Comparison of ENCODE assay signal across 10 mouse cellular contexts in genomic region chr13:51616417-51617044, GRCm38 (mm10). TPM values are rescaled to one million over a fixed set of nuclear protein-coding genes. Genes with fewer than 3 reads are reported as not detected.
DNase-seq lines count a peak whose midpoint lies in the region; ATAC-seq and TF ChIP-seq lines count a peak whose summit lies in the region.
"Had no signal": no experiment of that assay in that cellular context is flagged by ENCODE, and none has a peak within 500 bp of the region (broad histone marks: within the 10 kb centered on the region; RNA-seq: fewer than 3 reads in every experiment).

No protein-coding gene starts in this region.

- no peak for TF ChIP-seq POLR2A in cerebellum, adult 2 months (IDR thresholded peaks at IDR 0.05; ENCODE audit: borderline replicate concordance, insufficient read depth, low read length)
- TF ChIP-seq POLR2A in brain, embryonic 14.5 days (IDR thresholded peaks at IDR 0.05; ENCODE audit: borderline replicate concordance, extremely low read depth, insufficient read depth, insufficient read length, poor library complexity, severe bottlenecking): no peak

- no peaks in the 10 kb centered on the region for H3K27me3 ChIP-seq in cerebellum, adult 2 months (ENCODE audit: control insufficient read depth, insufficient read depth, low read length)
- no peaks in the 10 kb centered on the region for H3K27me3 ChIP-seq in hindbrain, postnatal 0 days (ENCODE audit: insufficient read depth, low read length)
- H3K27me3 ChIP-seq in midbrain, embryonic 16.5 days (ENCODE audit: control insufficient read depth, insufficient read depth, low read depth, low read length): no peaks in the 10 kb centered on the region
- H3K27me3 ChIP-seq: embryonic facial prominence, embryonic 12.5 days had no signal

- H3K36me3 ChIP-seq in hindbrain, postnatal 0 days (ENCODE audit: insufficient read depth, low read length): no peaks in the 10 kb centered on the region
- no peaks in the 10 kb centered on the region for H3K36me3 ChIP-seq in midbrain, embryonic 16.5 days (ENCODE audit: control insufficient read depth, insufficient read depth, low read length)
- H3K36me3 ChIP-seq: embryonic facial prominence, embryonic 12.5 days had no signal

- TF ChIP-seq CTCF in cerebellum, adult 2 months (IDR thresholded peaks at IDR 0.05; ENCODE audit: borderline replicate concordance, insufficient read depth, low read depth, low read length): no peak
- TF ChIP-seq CTCF in brain, embryonic 14.5 days (IDR thresholded peaks at IDR 0.05; ENCODE audit: borderline replicate concordance, extremely low read depth, insufficient read depth, insufficient read length): no peak
- TF ChIP-seq CTCF in hindbrain, postnatal 0 days (IDR thresholded peaks at IDR 0.05; ENCODE audit: low read depth): no peak

- no peak overlapping the region for H3K4me2 ChIP-seq in hindbrain, postnatal 0 days (ENCODE audit: low read depth, low read length)
- peak overlapping the region; percentile 19; the same call in 1 of the 2 replicates for H3K4me2 ChIP-seq in midbrain, embryonic 16.5 days (ENCODE audit: low read length)
- H3K4me2 ChIP-seq: embryonic facial prominence, embryonic 12.5 days had no signal

- H3K4me1 ChIP-seq in cerebellum, adult 2 months (ENCODE audit: control insufficient read depth, insufficient read depth, low read length): peaks cover 3% of the 10 kb centered on the region; the same call in 1 of the 2 replicates
- peaks cover 6% of the 10 kb centered on the region; the same call in 1 of the 2 replicates for H3K4me1 ChIP-seq in hindbrain, postnatal 0 days (ENCODE audit: insufficient read depth, low read length)
- peaks cover 8% of the 10 kb centered on the region; the same call in 1 of the 2 replicates for H3K4me1 ChIP-seq in midbrain, embryonic 16.5 days (ENCODE audit: control insufficient read depth, insufficient read depth, low read length)

- H3K9ac ChIP-seq in hindbrain, postnatal 0 days (replicated peaks; ENCODE audit: low read length): no peak overlapping the region
- H3K9ac ChIP-seq in midbrain, embryonic 16.5 days (ENCODE audit: low read depth, low read length): no peak overlapping the region
- H3K9ac ChIP-seq: embryonic facial prominence, embryonic 12.5 days had no signal

- peak; percentile 12 to 21 for DNase-seq in cerebellum, adult 2 months
- DNase-seq in brain, embryonic 14.5 days (ENCODE audit: low read depth): peak; percentile 91
- DNase-seq in hindbrain, postnatal 0 days (ENCODE audit: low spot score): peak; percentile 70
- DNase-seq in gastrocnemius, adult 18-20 months (ENCODE audit: low spot score): no peak
- no peak for DNase-seq in lung, postnatal 10 days
- no peak for DNase-seq in ovary, postnatal 10 days (ENCODE audit: low spot score)

- 14% methylated on average over 12 of the region's 12 CpGs for WGBS in cerebellum, adult 2 months
- 6% methylated on average over 12 of the region's 12 CpGs for WGBS in hindbrain, postnatal 0 days
- 8% methylated on average over 12 of the region's 12 CpGs for WGBS in midbrain, embryonic 16.5 days

- no peak overlapping the region for H3K4me3 ChIP-seq in cerebellum, adult 2 months (replicated peaks; ENCODE audit: insufficient read depth, low read depth, low read length)
- no peak overlapping the region for H3K4me3 ChIP-seq in hindbrain, postnatal 0 days (ENCODE audit: low read length)
- H3K4me3 ChIP-seq in midbrain, embryonic 16.5 days (ENCODE audit: low read depth, low read length): no peak overlapping the region
- H3K4me3 ChIP-seq: embryonic facial prominence, embryonic 12.5 days had no signal

- no peak overlapping the region for H3K27ac ChIP-seq in cerebellum, adult 2 months (ENCODE audit: insufficient read depth, low read length)
- H3K27ac ChIP-seq in hindbrain, postnatal 0 days: 0 out of 2 replicates have a peak overlapping the region, but pooled peaks have one; percentile 22
- H3K27ac ChIP-seq in midbrain, embryonic 16.5 days (ENCODE audit: low read length): peak overlapping the region; percentile 28; the same call in 1 of the 2 replicates
- H3K27ac ChIP-seq: embryonic facial prominence, embryonic 12.5 days had no signal

- ATAC-seq in cerebellum, adult (ENCODE audit: insufficient number of reproducible peaks, low FRiP score, low TSS enrichment): no peak
- ATAC-seq in hindbrain, postnatal 0 days: peak; percentile 69; the same call in 1 of the 2 replicates
- ATAC-seq in midbrain, embryonic 16.5 days: peak; percentile 72

- H3K9me3 ChIP-seq in hindbrain, postnatal 0 days (ENCODE audit: low read length): no peaks in the 10 kb centered on the region
- H3K9me3 ChIP-seq in midbrain, embryonic 16.5 days (replicated peaks; ENCODE audit: control insufficient read depth, low read length, poor library complexity, severe bottlenecking): no peaks in the 10 kb centered on the region
- H3K9me3 ChIP-seq: embryonic facial prominence, embryonic 12.5 days had no signal

RNA-seq across cellular contexts. Expression of gene Cks2, which starts 28.5 kb away (rescaled TPM):
- polyA plus RNA-seq in cerebellum, adult 2 months (2012; rRNA removed): 4.2 and 5.5 TPM in 2 replicates
- 47.5 and 103 TPM in 2 replicates for polyA plus RNA-seq in brain, embryonic 14.5 days (2012; rRNA removed)
- total RNA-seq in hindbrain, postnatal 0 days (2014; rRNA removed): 40.0 and 41.0 TPM in 2 replicates
- polyA plus RNA-seq in hindbrain, postnatal 0 days (2015; fragmentation: Nextera tagmentation; extraction: Ambion mirVana): 58.6 and 69.4 TPM in 2 replicates
- polyA plus RNA-seq in midbrain, embryonic 16.5 days (2015; fragmentation: Nextera tagmentation; extraction: Ambion mirVana): 26.3 and 35.8 TPM in 2 replicates
- not detected for total RNA-seq in gastrocnemius, adult 18-20 months (2021)

RNA-seq across cellular contexts. Expression of gene Secisbp2, which starts 35.0 kb away (rescaled TPM):
- polyA plus RNA-seq in cerebellum, adult 2 months (2012; rRNA removed): 27.6 and 29.8 TPM in 2 replicates
- 25.9 and 32.0 TPM in 2 replicates for polyA plus RNA-seq in brain, embryonic 14.5 days (2012; rRNA removed)
- 13.7 and 15.0 TPM in 2 replicates for total RNA-seq in hindbrain, postnatal 0 days (2014; rRNA removed)
- polyA plus RNA-seq in hindbrain, postnatal 0 days (2015; fragmentation: Nextera tagmentation; extraction: Ambion mirVana): 20.1 and 21.8 TPM in 2 replicates
- 29.4 and 33.6 TPM in 2 replicates for polyA plus RNA-seq in midbrain, embryonic 16.5 days (2015; fragmentation: Nextera tagmentation; extraction: Ambion mirVana)
- total RNA-seq in gastrocnemius, adult 18-20 months (2021): 10 to 100 TPM in 1 of 2 experiments, 1 to 10 TPM in 1; 8.8 to 10.5 TPM

RNA-seq across cellular contexts. Expression of gene Shc3, which starts 47.3 kb away (rescaled TPM):
- polyA plus RNA-seq in cerebellum, adult 2 months (2012; rRNA removed): 20.8 and 22.7 TPM in 2 replicates
- polyA plus RNA-seq in brain, embryonic 14.5 days (2012; rRNA removed): 13.9 and 17.4 TPM in 2 replicates
- total RNA-seq in hindbrain, postnatal 0 days (2014; rRNA removed): 111 and 122 TPM in 2 replicates
- 8.5 and 9.1 TPM in 2 replicates for polyA plus RNA-seq in hindbrain, postnatal 0 days (2015; fragmentation: Nextera tagmentation; extraction: Ambion mirVana)
- 7.2 and 8.3 TPM in 2 replicates for polyA plus RNA-seq in midbrain, embryonic 16.5 days (2015; fragmentation: Nextera tagmentation; extraction: Ambion mirVana)
- total RNA-seq in gastrocnemius, adult 18-20 months (2021): 1 to 10 TPM in 1 of 2 experiments, under 1 TPM in 1; 0.59 to 1.0 TPM
- polyA plus RNA-seq: liver, embryonic 16.5 days had no signal

Comparison
In these comparisons a context has a peak if more than half of its experiments do, and no peak if none do; other contexts are left out.
1. DNase-seq: peak in cerebellum, adult 2 months (2 of 2), brain, embryonic 14.5 days (single experiment) and hindbrain, postnatal 0 days (single experiment); none in gastrocnemius, adult 18-20 months (single experiment), lung, postnatal 10 days (single experiment) and ovary, postnatal 10 days (single experiment).